12 mouse cellular contexts compared by ENCODE assay signal in genomic region chr1:28877626-28878025, GRCm38 (mm10).
"Had no signal": no experiment of that assay in that cellular context is flagged by ENCODE, and none has a peak within 500 bp of the region (broad histone marks: within the 10 kb centered on the region; RNA-seq: fewer than 3 reads in every experiment).

No protein-coding gene starts in this region.

- DNase-seq: kidney, adult 18-20 months; kidney, adult 9 months; kidney, postnatal 14 days; kidney, postnatal 4 days; layer of hippocampus, postnatal 36 days; liver; lung, adult 18-20 months; right cerebral cortex, adult 18-20 months; right cerebral cortex, postnatal 14 days; right cerebral cortex, postnatal 4 days; thymus, adult 2 months; thymus, postnatal 25 days had no signal
